Mouse (Mus musculus): ENCODE data around the gene Ttc24. TPM values are rescaled to one million over a fixed set of nuclear protein-coding genes. Genes with fewer than 3 reads are reported as not detected.
A peak's percentile ranks its signal among the peaks of the same experiment; 100 is the strongest.

Gene Ttc24
- total RNA-seq, 2 experiments from 2014 or later: not detected

DNA sequence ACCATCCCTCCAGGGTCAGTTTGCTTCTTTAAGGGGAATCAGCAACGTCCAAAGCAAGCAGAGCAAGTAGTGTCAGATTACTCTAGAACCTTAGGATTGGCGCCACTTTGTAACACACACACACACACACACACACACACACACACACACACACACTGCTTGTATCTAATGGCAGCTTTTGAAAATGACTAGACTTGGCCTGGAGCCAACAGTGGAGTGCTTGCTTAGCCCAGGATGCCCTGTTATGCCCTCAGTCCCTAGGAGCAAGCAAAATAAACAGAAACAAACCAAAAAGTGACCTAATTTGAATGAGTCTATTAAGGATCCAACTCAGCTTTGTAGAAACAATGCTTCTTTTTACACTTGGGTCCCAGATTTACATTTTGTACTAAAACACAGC is 9.7 kb downstream of the Ttc24 start:
- no peak overlapping the region for H3K4me3 ChIP-seq
- TF ChIP-seq CTCF (conservative IDR thresholded peaks at IDR 0.05): no peak
- H3K27ac ChIP-seq: no peak overlapping the region
- DNase-seq (ENCODE audit: low spot score in 2 of 2): no peak

DNA sequence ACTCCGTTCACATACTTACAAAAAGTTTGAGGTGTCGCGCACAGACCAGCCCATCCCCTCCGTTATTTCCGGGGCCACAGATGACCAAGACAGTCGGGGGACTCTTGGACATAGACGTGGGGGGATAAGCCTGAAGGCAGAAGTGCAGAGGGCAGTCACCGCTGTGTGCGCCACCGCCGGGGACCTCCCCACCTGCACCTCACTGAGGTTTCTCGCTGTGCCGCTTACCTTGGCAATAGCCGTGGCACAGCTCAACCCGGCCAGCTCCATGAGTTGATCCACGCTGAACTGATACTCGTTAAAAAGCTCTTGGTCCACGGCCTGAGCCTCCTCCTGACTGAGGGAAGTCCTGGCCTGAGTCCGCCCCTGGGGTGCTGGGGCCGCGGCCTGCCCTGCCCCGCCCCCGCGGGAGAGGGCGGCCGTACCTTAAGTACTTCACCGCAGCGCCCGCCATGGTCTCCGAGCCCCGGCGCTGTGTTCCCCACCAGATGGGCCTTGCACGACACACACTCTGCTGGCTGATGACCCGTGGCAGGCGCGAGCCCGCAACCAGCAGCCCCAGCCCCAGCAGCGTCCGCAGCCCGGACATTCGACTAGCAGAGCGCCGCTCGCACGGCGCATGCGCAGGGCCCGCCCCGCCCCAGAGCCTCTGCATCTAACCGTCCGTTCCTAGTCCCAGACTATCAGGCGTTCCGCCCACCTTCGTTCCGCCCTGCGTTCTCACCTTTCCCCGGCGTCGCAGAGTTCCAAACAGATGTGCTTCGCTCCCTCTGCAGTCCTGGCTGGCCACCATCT is 20.0 kb downstream of the Ttc24 start, which contains the start of gene Naxe:
Gene Naxe, minus strand, starts transcription at position 594 of the 795 bp plus-strand sequence.
- no peak for TF ChIP-seq CTCF (conservative IDR thresholded peaks at IDR 0.05)
- DNase-seq (ENCODE audit: low spot score in 2 of 2): peak; percentile 81 to 86
- Histone ChIP-seq H3K27ac (peak within 1 kb of the TSS; percentile 91), H3K4me3 (peak within 1 kb of the TSS; percentile 82)

DNA sequence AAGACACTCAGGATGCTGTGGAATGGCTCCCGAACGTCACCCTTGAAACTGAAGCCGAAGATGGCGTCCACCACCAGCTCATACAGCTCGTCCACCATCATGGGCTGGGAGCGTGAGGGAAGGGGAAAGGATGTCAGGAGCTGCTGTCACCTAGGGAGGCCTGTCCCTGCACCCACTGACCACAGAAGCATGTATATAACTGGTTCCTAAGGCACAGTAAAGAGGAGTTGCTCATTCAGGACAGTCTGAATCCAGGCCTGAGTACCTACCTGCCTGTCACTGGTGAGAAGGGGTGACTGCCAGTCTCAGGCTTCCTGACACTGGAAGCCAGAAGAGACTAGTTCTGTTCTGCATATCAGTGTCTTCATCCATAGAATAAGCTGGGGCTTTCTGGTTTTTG is 21.1 kb downstream of the Ttc24 start:
- no peak for DNase-seq (ENCODE audit: low spot score in 2 of 2)
- TF ChIP-seq CTCF (conservative IDR thresholded peaks at IDR 0.05): no peak
- no peak overlapping the region for H3K27ac ChIP-seq
- H3K4me3 ChIP-seq: no peak overlapping the region; the same call in 1 of the 2 replicates

DNA sequence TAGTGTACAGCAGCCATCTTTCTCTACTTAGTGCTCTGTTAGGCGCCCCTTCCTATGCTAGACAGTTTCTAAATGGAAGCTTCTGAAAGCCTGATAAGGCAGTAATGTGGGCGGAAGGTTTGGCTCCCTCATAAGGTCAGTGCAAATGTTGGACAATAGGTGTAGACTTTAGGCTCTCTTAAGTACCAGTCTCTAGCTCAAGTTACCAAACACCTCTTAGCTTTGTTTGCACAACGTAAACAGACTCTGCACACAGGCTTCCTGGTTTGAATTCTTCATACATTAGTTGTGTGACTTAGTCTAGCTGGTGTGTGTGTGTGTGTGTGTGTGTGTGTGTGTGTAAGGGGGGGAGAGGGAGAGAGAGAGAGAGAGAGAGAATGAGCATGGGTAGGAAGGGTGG is 28.6 kb downstream of the Ttc24 start:
- H3K4me3 ChIP-seq: no peak overlapping the region
- TF ChIP-seq CTCF (conservative IDR thresholded peaks at IDR 0.05): no peak
- no peak for DNase-seq (ENCODE audit: low spot score in 2 of 2)
- H3K27ac ChIP-seq: no peak overlapping the region

DNA sequence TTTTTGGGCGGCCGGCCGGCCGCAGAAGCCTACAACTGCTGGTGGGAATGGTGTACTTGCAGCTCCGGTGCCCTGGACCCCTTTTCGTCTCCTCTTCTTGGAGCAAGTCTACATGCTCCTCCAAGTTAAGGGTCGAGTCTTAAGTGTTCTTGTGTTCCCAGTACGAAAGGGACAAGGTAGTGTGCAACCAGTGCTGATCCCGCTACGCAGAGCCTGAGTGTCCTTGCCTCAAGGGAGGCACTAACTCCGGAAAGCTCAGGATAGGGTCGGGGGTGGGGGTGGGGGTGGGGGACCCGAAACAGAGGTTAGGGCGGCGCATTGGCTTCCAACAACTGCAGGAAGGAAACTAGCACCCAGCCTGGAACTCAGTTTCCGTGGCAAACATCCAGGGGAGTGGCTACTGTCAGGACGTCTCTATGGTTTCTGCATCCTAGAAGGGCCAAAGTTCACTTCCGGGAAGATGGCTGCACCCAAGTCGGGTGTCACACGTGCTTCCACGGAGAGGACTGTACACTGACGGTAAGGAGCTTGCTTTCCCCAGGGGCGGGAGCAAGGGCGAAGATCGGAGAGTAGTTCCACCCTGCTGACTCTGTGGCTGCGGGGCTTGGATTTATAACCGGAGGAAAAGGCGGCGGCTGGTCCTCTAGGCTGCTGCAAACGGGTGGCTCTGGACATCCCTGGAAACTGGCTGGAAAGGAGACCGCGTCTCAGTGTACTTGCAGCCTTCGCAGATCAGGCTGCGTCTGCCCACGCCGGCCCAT is 35.3 kb downstream of the Ttc24 start, which contains the start of gene Gpatch4:
Gene Gpatch4, plus strand, starts transcription at position 448 of the 761 bp plus-strand sequence.
- H3K27ac ChIP-seq: peak within 1 kb of the TSS; percentile 74
- TF ChIP-seq CTCF (conservative IDR thresholded peaks at IDR 0.05): no peak
- peak within 1 kb of the TSS; percentile 90 for H3K4me3 ChIP-seq
- DNase-seq (ENCODE audit: low spot score in 2 of 2): peak; percentile 89 to 93

DNA sequence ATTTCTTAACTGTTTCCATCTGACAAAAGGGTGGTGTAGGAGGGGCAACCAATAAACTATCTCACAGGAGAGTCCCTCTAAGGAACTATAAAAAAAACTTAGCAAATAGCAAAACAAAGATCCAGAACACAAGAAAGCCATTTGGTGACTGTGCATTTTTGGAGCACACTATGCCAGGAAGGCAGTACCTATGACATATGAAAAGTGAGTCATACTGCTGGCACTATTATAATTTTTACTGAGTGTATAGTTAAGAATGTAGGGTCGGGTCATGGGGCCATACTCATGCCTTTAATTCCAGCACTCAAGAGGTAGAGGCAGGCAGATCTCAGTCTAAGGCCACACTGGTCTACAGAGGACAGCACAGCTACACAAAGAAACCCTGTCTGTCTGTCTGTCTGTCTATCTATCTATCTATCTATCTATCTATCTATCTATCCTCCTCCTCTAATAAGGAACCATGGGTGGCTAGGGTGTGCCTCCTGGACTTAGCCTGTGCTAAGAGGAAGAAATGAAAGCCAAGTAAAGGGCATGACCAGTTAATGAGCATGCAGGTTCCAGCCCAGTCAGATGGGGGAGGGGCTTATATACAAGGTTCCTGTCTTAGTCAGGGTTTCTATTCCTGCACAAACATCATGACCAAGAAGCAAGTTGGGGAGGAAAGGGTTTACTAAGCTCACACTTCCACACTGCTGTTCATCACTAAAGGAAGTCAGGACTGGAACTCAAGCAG is 42.4 kb downstream of the Ttc24 start:
- no peak for TF ChIP-seq CTCF (conservative IDR thresholded peaks at IDR 0.05)
- Histone ChIP-seq H3K27ac (no peak overlapping the region), H3K4me3 (no peak overlapping the region)
- DNase-seq (ENCODE audit: low spot score in 2 of 2): no peak

DNA sequence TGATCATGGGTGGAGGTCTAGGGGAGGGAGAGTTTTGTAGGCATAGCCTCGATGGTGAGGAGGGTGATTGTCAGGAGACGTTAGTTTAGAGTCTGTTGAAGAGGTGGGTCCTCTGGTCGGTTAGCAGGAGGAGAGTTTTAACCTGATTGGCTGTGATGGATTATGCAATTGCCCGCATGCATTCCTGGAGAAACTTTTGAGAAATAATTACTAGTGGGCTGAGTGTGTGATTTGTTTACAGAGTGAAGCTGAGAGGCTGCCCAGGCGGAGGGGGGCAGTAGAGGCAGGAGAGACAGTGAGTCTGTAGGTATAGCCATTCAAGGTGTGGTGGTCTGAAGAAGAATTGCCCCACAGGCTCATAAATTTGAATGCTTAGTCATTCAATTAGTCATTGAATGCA is 44.6 kb downstream of the Ttc24 start:
- no peak overlapping the region for H3K27ac ChIP-seq
- DNase-seq (ENCODE audit: low spot score in 2 of 2): no peak
- TF ChIP-seq CTCF (conservative IDR thresholded peaks at IDR 0.05): no peak
- no peak overlapping the region for H3K4me3 ChIP-seq

DNA sequence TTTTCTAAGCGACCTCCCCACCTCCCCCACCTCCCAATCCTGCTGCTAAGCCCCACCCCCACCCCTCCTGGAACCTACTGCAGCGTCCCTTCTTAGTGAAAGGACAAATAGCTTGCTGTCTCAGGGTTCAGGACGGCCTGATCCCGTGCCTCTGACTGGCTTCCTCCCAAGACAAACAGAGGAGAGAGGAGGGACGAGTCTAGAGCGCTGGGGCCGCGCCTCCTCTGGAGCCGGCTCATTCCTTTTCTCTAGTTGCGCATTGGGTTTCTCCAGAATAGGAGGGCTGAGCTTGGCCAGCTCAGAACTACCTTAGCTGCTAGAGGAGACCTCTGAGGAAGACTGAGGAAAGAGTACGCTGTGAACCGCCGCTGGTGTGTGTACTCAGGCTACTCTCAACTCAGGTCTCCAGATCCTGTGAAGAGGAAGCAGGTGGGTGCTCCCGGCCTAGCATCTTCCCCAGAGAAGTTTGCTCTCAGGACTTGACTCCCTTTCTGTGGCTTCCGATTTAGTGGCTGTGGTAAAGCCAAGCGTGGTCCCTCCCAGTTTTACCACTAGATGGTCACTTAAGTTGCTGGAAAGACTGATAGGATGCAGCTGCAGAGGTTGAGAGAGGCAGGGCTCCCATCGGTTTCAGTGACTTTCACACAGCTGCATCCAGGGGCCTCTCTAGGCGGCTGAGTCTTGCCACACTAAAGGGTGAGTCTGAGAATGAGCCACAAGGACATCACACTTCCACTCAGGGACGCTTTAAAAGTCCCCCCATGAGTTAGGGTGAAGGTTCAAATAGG is 47.3 kb downstream of the Ttc24 start:
- TF ChIP-seq CTCF (conservative IDR thresholded peaks at IDR 0.05): no peak
- DNase-seq (ENCODE audit: low spot score in 2 of 2): peak; percentile 36 to 48
- peak overlapping the region; percentile 77 for H3K27ac ChIP-seq
- H3K4me3 ChIP-seq: peak overlapping the region; percentile 41

DNA sequence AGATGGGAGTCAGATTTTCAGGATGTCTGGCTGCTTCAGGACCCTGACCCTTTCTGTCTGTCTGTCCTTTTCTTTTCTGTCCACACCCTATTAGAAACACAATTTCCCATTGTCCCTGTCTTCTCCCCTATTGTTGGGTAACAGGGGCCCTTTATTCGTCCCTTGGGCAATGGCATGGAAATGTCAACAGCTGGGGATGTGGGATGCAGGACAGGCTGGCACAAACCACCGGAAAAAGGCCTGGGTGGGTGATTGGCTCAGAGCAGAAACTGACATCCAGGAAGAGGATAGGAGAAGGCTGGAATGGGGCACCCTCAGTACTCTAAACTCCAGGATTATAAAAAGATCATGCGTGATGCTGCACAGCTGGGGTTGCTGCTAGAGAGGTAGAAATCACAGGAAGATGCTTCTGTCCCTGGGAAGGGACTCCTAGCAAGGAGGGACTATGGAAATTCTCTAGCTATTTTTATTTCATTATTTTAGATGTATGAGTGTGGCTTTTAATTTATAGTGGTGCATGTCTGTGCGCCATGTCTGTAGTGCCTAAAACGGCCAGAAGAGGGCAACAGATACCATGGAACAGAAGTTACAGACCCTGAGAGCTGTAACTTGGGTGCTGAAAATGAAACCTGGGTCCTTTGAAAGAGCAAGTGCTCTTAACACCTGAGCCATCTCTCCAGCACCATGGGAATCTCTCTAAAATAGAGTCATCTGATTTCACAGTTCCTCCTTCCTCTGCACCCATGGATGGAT is 50.5 kb downstream of the Ttc24 start, which contains the start of gene Hapln2:
Gene Hapln2, minus strand, starts transcription at position 150 of the 753 bp plus-strand sequence.
- TF ChIP-seq CTCF (conservative IDR thresholded peaks at IDR 0.05): peak; percentile 72
- Histone ChIP-seq H3K4me3 (peak within 1 kb of the TSS; percentile 4; the same call in 1 of the 2 replicates), H3K27ac (peak within 1 kb of the TSS; percentile 59; the same call in 1 of the 2 replicates)
- no peak for DNase-seq (ENCODE audit: low spot score in 2 of 2)

DNA sequence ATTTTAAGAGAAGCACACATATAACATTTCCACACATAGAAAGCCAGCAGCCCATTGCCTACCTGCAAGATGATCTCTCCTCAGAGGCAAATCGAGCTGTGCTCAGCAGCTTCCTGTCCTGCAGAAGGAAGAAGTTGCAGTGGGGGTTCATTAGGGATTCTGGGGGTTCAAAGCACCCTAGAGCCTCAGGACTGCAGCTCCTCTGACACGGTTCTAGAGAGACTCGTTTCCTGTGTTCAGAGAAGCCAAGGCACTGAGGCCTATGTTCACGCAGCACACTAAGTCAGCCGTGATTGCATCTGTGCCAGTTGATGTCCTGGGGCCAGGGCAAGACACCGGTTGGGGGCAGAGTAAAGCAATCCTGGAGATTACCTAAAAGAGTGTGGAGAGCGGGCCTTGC is 51.3 kb downstream of the Ttc24 start:
- Histone ChIP-seq H3K27ac (peak overlapping the region; percentile 59; the same call in 1 of the 2 replicates), H3K4me3 (peak overlapping the region; percentile 4; the same call in 1 of the 2 replicates)
- DNase-seq (ENCODE audit: low spot score in 2 of 2): no peak
- no peak for TF ChIP-seq CTCF (conservative IDR thresholded peaks at IDR 0.05)

All from layer of hippocampus, adult 2 months (tissue).